Mouse (Mus musculus) hindbrain, postnatal 0 days (tissue): ENCODE results near the gene 2300002M23Rik. TPM values are rescaled to one million over a fixed set of nuclear protein-coding genes. Genes with fewer than 3 reads are reported as not detected.
A peak's percentile ranks its signal among the peaks of the same experiment; 100 is the strongest.

Experiments used
- ATAC-seq: fragments of 200-750 bp; cut with Nextera tagmentation; 2 replicates; pipeline ENCODE4 v1.8.0; 2017; ENCODE audit warnings: mild to moderate bottlenecking, moderate TSS enrichment, moderate library complexity
- DNase-seq: peaks from one replicate; pipeline ENCODE4 v3.0.0-alpha.2; 2015; ENCODE audit warnings: low spot score
- H3K27ac ChIP-seq: fragments of 300-500 bp; sonication (generic); 2 replicates; pipeline ENCODE4 v1.5.1; 2014; ENCODE audit warnings: mild to moderate bottlenecking
- H3K27me3 ChIP-seq: fragments of 300-500 bp; sonication (generic); 2 replicates; pipeline ENCODE4 v1.6.1; 2014; ENCODE audit warnings: low read length, mixed read lengths; ENCODE audit not compliant: insufficient read depth
- H3K36me3 ChIP-seq: fragments of 300-500 bp; sonication (generic); 2 replicates; pipeline ENCODE4 v1.6.1; 2014; ENCODE audit warnings: low read length, mixed read lengths; ENCODE audit not compliant: insufficient read depth
- H3K4me1 ChIP-seq: fragments of 300-500 bp; sonication (generic); 2 replicates; pipeline ENCODE4 v1.6.1; 2014; ENCODE audit warnings: antibody characterized with exemption, low read length, mixed read lengths; ENCODE audit not compliant: insufficient read depth
- H3K4me2 ChIP-seq: fragments of 300-500 bp; sonication (generic); 2 replicates; pipeline ENCODE4 v1.6.1; 2014; ENCODE audit warnings: low read depth, mild to moderate bottlenecking, low read length, moderate library complexity, mixed read lengths
- H3K4me3 ChIP-seq: fragments of 300-500 bp; sonication (generic); 2 replicates; pipeline ENCODE4 v1.5.1; 2014; ENCODE audit warnings: low read length
- H3K9ac ChIP-seq: fragments of 300-500 bp; sonication (generic); replicated peaks from 2 replicates; pipeline ENCODE4 v1.6.1; 2014; ENCODE audit warnings: mild to moderate bottlenecking, low read length, moderate library complexity, mixed read lengths
- H3K9me3 ChIP-seq: fragments of 300-500 bp; sonication (generic); 2 replicates; pipeline ENCODE4 v1.6.1; 2016; ENCODE audit warnings: low read length, mixed read lengths
- CTCF ChIP-seq: IDR thresholded peaks from 2 replicates; pipeline ENCODE4 v1.5.1; 2016; ENCODE audit warnings: antibody characterized with exemption, control low read depth, low read depth
- WGBS: fragments of 180-500 bp; shearing (Covaris S2); extraction: QIAGEN DNeasy Blood & Tissue Kit; methylation state at CpG from one replicate; pipeline ENCODE4 v1.1.7; 2014; 5-methylcytosine and 5-hydroxymethylcytosine counted together
- polyA plus RNA-seq: library from polyadenylated mRNA; unstranded; fragments of >200 nt; fragmentation: Nextera tagmentation; extraction: Ambion mirVana; gene quantifications from 2 replicates; pipeline ENCODE4 v1.2.1, GENCODE M21; 2015
- total RNA-seq: library from RNA; depleted of rRNA; stranded (reverse); fragments of >200 nt; gene quantifications from 2 replicates; pipeline ENCODE4 v1.2.3, GENCODE M21; 2014

2300002M23Rik gene
- total and polyA plus RNA-seq, 2 experiments from 2014 or later, result 0.11 TPM; not detected in 1

- TF ChIP-seq CTCF, result no peak; the same call in 1 of the 2 replicates
- WGBS, result 14% methylated on average over 4 of the region's 4 CpGs
- Histone ChIP-seq H3K27me3 (no peaks in the 10 kb centered on the region), H3K27ac (no peak overlapping the region), H3K4me1 (no peaks in the 10 kb centered on the region), H3K36me3 (no peaks in the 10 kb centered on the region), H3K4me2 (no peak overlapping the region), H3K9me3 (no peaks in the 10 kb centered on the region), H3K9ac (no peak overlapping the region), H3K4me3 (no peak overlapping the region)
- ATAC-seq, result no peak
- no peak for DNase-seq
Measured at GRCm38 (mm10) chr17:35588387-35588786, 21.1 kb downstream of the 2300002M23Rik start.

- no peaks in the 10 kb centered on the region for H3K9me3 ChIP-seq
- no peaks in the 10 kb centered on the region for H3K36me3 ChIP-seq
- H3K4me2 ChIP-seq, result 0 out of 2 replicates have a peak overlapping the region, but pooled peaks have one; percentile 13
- H3K4me3 ChIP-seq, result no peak overlapping the region
- H3K27me3 ChIP-seq, result no peaks in the 10 kb centered on the region
- no peaks in the 10 kb centered on the region for H3K4me1 ChIP-seq
- ATAC-seq (peak; percentile 92), DNase-seq (peak; percentile 95)
- TF ChIP-seq CTCF, result peak; percentile 95
- H3K9ac ChIP-seq, result no peak overlapping the region
- WGBS, result 47% methylated on average over 21 of the region's 21 CpGs
- H3K27ac ChIP-seq, result peak overlapping the region; percentile 77
Measured at GRCm38 (mm10) chr17:35590410-35591218, 23.4 kb downstream of the 2300002M23Rik start.

GRCm38 (mm10) chr17:35591219-35591578 lies 23.9 kb downstream of the 2300002M23Rik start:
- no peaks in the 10 kb centered on the region for H3K9me3 ChIP-seq
- peak overlapping the region; percentile 77 for H3K27ac ChIP-seq
- ATAC-seq (peak; percentile 89), DNase-seq (peak; percentile 66)
- no peak for TF ChIP-seq CTCF
- H3K4me2 ChIP-seq, result 0 out of 2 replicates have a peak overlapping the region, but pooled peaks have one; percentile 13
- no peaks in the 10 kb centered on the region for H3K4me1 ChIP-seq
- H3K4me3 ChIP-seq, result no peak overlapping the region
- no peaks in the 10 kb centered on the region for H3K36me3 ChIP-seq
- H3K27me3 ChIP-seq, result no peaks in the 10 kb centered on the region
- WGBS, result 28% methylated on average over 7 of the region's 7 CpGs
- H3K9ac ChIP-seq, result no peak overlapping the region

- Histone ChIP-seq H3K9ac (no peak overlapping the region), H3K4me3 (no peak overlapping the region), H3K4me1 (no peaks in the 10 kb centered on the region), H3K4me2 (no peak overlapping the region), H3K27ac (peak overlapping the region; percentile 77), H3K27me3 (no peaks in the 10 kb centered on the region), H3K9me3 (no peaks in the 10 kb centered on the region), H3K36me3 (no peaks in the 10 kb centered on the region)
- TF ChIP-seq CTCF, result no peak
- ATAC-seq (no peak), DNase-seq (no peak)
- WGBS, result 92% methylated on average over 15 of the region's 15 CpGs
Measured at GRCm38 (mm10) chr17:35591731-35592130, 24.5 kb downstream of the 2300002M23Rik start.

GRCm38 (mm10) chr17:35592131-35592530 lies 24.9 kb downstream of the 2300002M23Rik start:
- no peaks in the 10 kb centered on the region for H3K36me3 ChIP-seq
- 0 out of 2 replicates have a peak overlapping the region, but pooled peaks have one; percentile 77 for H3K27ac ChIP-seq
- no peak overlapping the region for H3K9ac ChIP-seq
- TF ChIP-seq CTCF, result no peak
- no peak for DNase-seq
- WGBS, result 87% methylated on average over 9 of the region's 9 CpGs
- ATAC-seq, result no peak
- H3K9me3 ChIP-seq, result no peaks in the 10 kb centered on the region
- no peaks in the 10 kb centered on the region for H3K4me1 ChIP-seq
- no peaks in the 10 kb centered on the region for H3K27me3 ChIP-seq
- no peak overlapping the region for H3K4me2 ChIP-seq
- H3K4me3 ChIP-seq, result no peak overlapping the region

- WGBS, result 38% methylated on average over 4 of the region's 4 CpGs
- ATAC-seq (no peak), DNase-seq (no peak)
- no peak for TF ChIP-seq CTCF
- H3K4me2 ChIP-seq, result no peak overlapping the region
- no peak overlapping the region for H3K4me3 ChIP-seq
- H3K4me1 ChIP-seq, result no peaks in the 10 kb centered on the region
- H3K27me3 ChIP-seq, result no peaks in the 10 kb centered on the region
- H3K27ac ChIP-seq, result no peak overlapping the region
- H3K9me3 ChIP-seq, result no peaks in the 10 kb centered on the region
- H3K36me3 ChIP-seq, result no peaks in the 10 kb centered on the region
- no peak overlapping the region for H3K9ac ChIP-seq
Measured at GRCm38 (mm10) chr17:35593786-35594185, 26.5 kb downstream of the 2300002M23Rik start.

- WGBS, result 87% methylated on average over 7 of the region's 7 CpGs
- Histone ChIP-seq H3K9ac (no peak overlapping the region), H3K4me3 (no peak overlapping the region), H3K4me2 (no peak overlapping the region), H3K4me1 (no peaks in the 10 kb centered on the region), H3K27ac (no peak overlapping the region), H3K36me3 (no peaks in the 10 kb centered on the region), H3K9me3 (no peaks in the 10 kb centered on the region), H3K27me3 (no peaks in the 10 kb centered on the region)
- DNase-seq, result no peak
- no peak for ATAC-seq
- no peak for TF ChIP-seq CTCF
Measured at GRCm38 (mm10) chr17:35594456-35594855, 27.2 kb downstream of the 2300002M23Rik start.
